Mouse (Mus musculus): Measurements from ENCODE around the gene Trmu.

GRCm38 (mm10) chr15:85919892-85920248 lies 40.8 kb downstream of the Trmu start:
- no peak for TF ChIP-seq POLR2A (IDR thresholded peaks at IDR 0.05; ENCODE audit: insufficient read depth, low read depth, low read length)
- no peak for TF ChIP-seq CTCF (IDR thresholded peaks at IDR 0.05; ENCODE audit: insufficient read depth, low read depth, low read length)
